Mouse (Mus musculus) frontal cortex, adult 2 months (tissue): ENCODE measurements around the gene Frem1. TPM values are rescaled to one million over a fixed set of nuclear protein-coding genes. Genes with fewer than 3 reads are reported as not detected.

Source experiments
- polyA plus RNA-seq: library from polyadenylated mRNA; depleted of rRNA; stranded (reverse); fragments of >200 nt; gene quantifications from 2 replicates; pipeline ENCODE4 v1.2.3, GENCODE M21; 2012; rRNA removed

Frem1 gene
- polyA plus RNA-seq, 1 experiment, result 2.1 TPM

Other genes starting within 250 kb of the Frem1 start
- 15.6 and 16.7 TPM in 2 replicates for gene Zdhhc21, start 192.4 kb downstream of the Frem1 start, polyA plus RNA-seq
- 0.04 TPM in 1 of 2 replicates, not detected in the other for gene Cer1, start 167.2 kb downstream of the Frem1 start, polyA plus RNA-seq